Mouse (Mus musculus) thymus, adult 2 months (tissue): ENCODE measurements around the gene Kif1bp.

Experiments used
- CTCF ChIP-seq: fragments of 200-500 bp; IDR thresholded peaks from 2 replicates; pipeline ENCODE4 v1.5.1; 2012; ENCODE audit warnings: mild to moderate bottlenecking, control low read depth, low read length, moderate library complexity, borderline replicate concordance; ENCODE audit not compliant: control insufficient read depth, poor library complexity, insufficient read depth; ENCODE audit errors: extremely low read depth
- POLR2A ChIP-seq: fragments of 200-500 bp; IDR thresholded peaks from 2 replicates; pipeline ENCODE4 v1.6.1; 2012; ENCODE audit warnings: mild to moderate bottlenecking, low read length, control low read depth, moderate library complexity; ENCODE audit not compliant: control insufficient read depth, poor library complexity, insufficient read depth; ENCODE audit errors: extremely low read depth

GRCm38 (mm10) chr10:62500088-62500915 lies 78.0 kb downstream of the Kif1bp start:
- TF ChIP-seq CTCF (no peak), POLR2A (no peak)
